ENCODE assay signal across 8 mouse cellular contexts in the genomic region with DNA sequence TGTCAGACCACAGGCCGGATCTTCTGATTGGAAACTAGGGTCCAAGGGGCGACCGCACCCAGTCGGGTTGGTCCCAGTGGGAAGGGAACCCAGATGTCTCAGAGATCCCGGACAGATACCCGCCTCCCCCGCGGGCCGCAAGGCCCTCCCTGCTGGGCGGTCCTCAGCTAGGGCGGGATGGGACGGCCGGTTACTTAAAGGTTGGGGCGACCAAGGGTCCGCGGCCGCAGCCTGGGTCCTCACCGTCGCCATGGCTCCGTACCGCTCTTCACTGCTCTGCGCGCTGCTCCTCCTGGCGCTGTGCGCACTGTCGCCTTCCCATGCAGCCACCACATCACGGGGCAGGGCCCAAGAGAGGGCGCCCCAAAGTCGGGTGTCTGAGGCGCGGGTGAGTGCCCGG. TPM values are rescaled to one million over a fixed set of nuclear protein-coding genes. Genes with fewer than 3 reads are reported as not detected.
DNase-seq lines count a peak whose midpoint lies in the region; ATAC-seq lines count a peak whose summit lies in the region.

No protein-coding gene starts in this region.

- H3K36me3 ChIP-seq in hindbrain, embryonic 13.5 days = no peaks in the 10 kb centered on the region
- H3K36me3 ChIP-seq in liver, embryonic 15.5 days (replicated peaks) = peaks cover 12% of the 10 kb centered on the region; the same call in 1 of the 2 replicates
- no peaks in the 10 kb centered on the region for H3K36me3 ChIP-seq in neural tube, embryonic 11.5 days (ENCODE audit: control insufficient read depth, insufficient read depth, low read length)

- peaks cover 7% of the 10 kb centered on the region for H3K4me1 ChIP-seq in hindbrain, embryonic 13.5 days (replicated peaks)
- H3K4me1 ChIP-seq in liver, embryonic 15.5 days (replicated peaks) = peaks cover 35% of the 10 kb centered on the region
- H3K4me1 ChIP-seq in neural tube, embryonic 11.5 days (ENCODE audit: control insufficient read depth, insufficient read depth, low read length) = no peaks in the 10 kb centered on the region

- peak overlapping the region; percentile 28 for H3K4me3 ChIP-seq in hindbrain, embryonic 13.5 days
- peak overlapping the region; percentile 50 for H3K4me3 ChIP-seq in liver, embryonic 15.5 days (replicated peaks)
- peak overlapping the region; percentile 11; the same call in 1 of the 2 replicates for H3K4me3 ChIP-seq in neural tube, embryonic 11.5 days (ENCODE audit: low read depth, low read length)

- 3% methylated on average over 32 of the region's 32 CpGs for WGBS in hindbrain, embryonic 13.5 days
- WGBS in liver, embryonic 15.5 days (ENCODE audit: insufficient replicate concordance) = under 1% methylated on average over 32 of the region's 32 CpGs
- WGBS in neural tube, embryonic 11.5 days = under 1% methylated on average over 32 of the region's 32 CpGs

- H3K9ac ChIP-seq in hindbrain, embryonic 13.5 days = peak overlapping the region; percentile 55; the same call in 1 of the 2 replicates
- H3K9ac ChIP-seq in liver, embryonic 15.5 days = 0 out of 2 replicates have a peak overlapping the region, but pooled peaks have one; percentile 2
- H3K9ac ChIP-seq in neural tube, embryonic 11.5 days (ENCODE audit: low read length) = no peak overlapping the region

- no peak for ATAC-seq in hindbrain, embryonic 13.5 days (ENCODE audit: low FRiP score)
- ATAC-seq in liver, embryonic 15.5 days (ENCODE audit: insufficient read depth) = peak; percentile 25; the same call in 1 of the 2 replicates
- no peak for ATAC-seq in neural tube, embryonic 11.5 days (ENCODE audit: insufficient read depth, low FRiP score, low TSS enrichment)
- ATAC-seq in cerebellum, adult (ENCODE audit: insufficient number of reproducible peaks, low FRiP score, low TSS enrichment) = no peak

- peaks cover 49% of the 10 kb centered on the region for H3K27me3 ChIP-seq in hindbrain, embryonic 13.5 days
- H3K27me3 ChIP-seq in liver, embryonic 15.5 days = peaks cover 47% of the 10 kb centered on the region
- peaks cover 20% of the 10 kb centered on the region for H3K27me3 ChIP-seq in neural tube, embryonic 11.5 days (ENCODE audit: control insufficient read depth, insufficient read depth, low read length)

- H3K27ac ChIP-seq in hindbrain, embryonic 13.5 days = no peak overlapping the region
- H3K27ac ChIP-seq in liver, embryonic 15.5 days (replicated peaks) = no peak overlapping the region
- no peak overlapping the region for H3K27ac ChIP-seq in neural tube, embryonic 11.5 days (ENCODE audit: low read depth, low read length)

- DNase-seq in ovary, adult 18-20 months (ENCODE audit: low spot score) = peak; percentile 42
- DNase-seq in ovary, postnatal 14 days (ENCODE audit: low spot score) = no peak
- DNase-seq in gastrocnemius, postnatal 10 days = peak; percentile 62
- peak; percentile 29 for DNase-seq in neural tube, embryonic 11.5 days (ENCODE audit: low spot score)
- no peak for DNase-seq in MN1 (ENCODE audit: low spot score)

- no peaks in the 10 kb centered on the region for H3K9me3 ChIP-seq in hindbrain, embryonic 13.5 days
- no peaks in the 10 kb centered on the region for H3K9me3 ChIP-seq in liver, embryonic 15.5 days (replicated peaks)
- no peaks in the 10 kb centered on the region for H3K9me3 ChIP-seq in neural tube, embryonic 11.5 days (ENCODE audit: control insufficient read depth, low read length)

- peak overlapping the region; percentile 52 for H3K4me2 ChIP-seq in hindbrain, embryonic 13.5 days
- H3K4me2 ChIP-seq in liver, embryonic 15.5 days = peak overlapping the region; percentile 64
- peak overlapping the region; percentile 37 for H3K4me2 ChIP-seq in neural tube, embryonic 11.5 days (ENCODE audit: low read depth)

RNA-seq across cellular contexts. Expression of gene Gsn, which starts 26.0 kb away (rescaled TPM):
- total RNA-seq in gastrocnemius, postnatal 10 days (2021) = 100 to 1,000 TPM; 209 to 218 TPM
- polyA plus RNA-seq in hindbrain, embryonic 13.5 days (2015; fragmentation: Nextera tagmentation; extraction: Ambion mirVana) = 27.4 and 28.2 TPM in 2 replicates
- 134 and 144 TPM in 2 replicates for polyA plus RNA-seq in liver, embryonic 15.5 days (2015; fragmentation: Nextera tagmentation; extraction: Ambion mirVana)
- polyA plus RNA-seq in neural tube, embryonic 11.5 days (2014; fragmentation: Nextera tagmentation; extraction: Ambion mirVana) = 30.6 and 36.0 TPM in 2 replicates

RNA-seq across cellular contexts. Expression of gene Stom, which starts 54.6 kb away (rescaled TPM):
- total RNA-seq in gastrocnemius, postnatal 10 days (2021) = 10 to 100 TPM; 24.3 to 30.7 TPM
- polyA plus RNA-seq in hindbrain, embryonic 13.5 days (2015; fragmentation: Nextera tagmentation; extraction: Ambion mirVana) = 15.1 and 18.6 TPM in 2 replicates
- 169 and 191 TPM in 2 replicates for polyA plus RNA-seq in liver, embryonic 15.5 days (2015; fragmentation: Nextera tagmentation; extraction: Ambion mirVana)
- 15.3 and 15.5 TPM in 2 replicates for polyA plus RNA-seq in neural tube, embryonic 11.5 days (2014; fragmentation: Nextera tagmentation; extraction: Ambion mirVana)

Comparison
In these comparisons a context has a peak if more than half of its experiments do, and no peak if none do; other contexts are left out.
1. DNase-seq: peak in ovary, adult 18-20 months (single experiment), gastrocnemius, postnatal 10 days (single experiment) and neural tube, embryonic 11.5 days (single experiment); none in ovary, postnatal 14 days (single experiment) and MN1 (single experiment).
2. Peak in every context shown above with its lines, with median percentiles within 50 percentile points of each other: H3K4me2 ChIP-seq and H3K4me3 ChIP-seq.